Mouse (Mus musculus) liver, adult 2 months (tissue): ENCODE data around the gene Cntnap5a.

Experiments used
- CTCF ChIP-seq: fragments of 200-500 bp; IDR thresholded peaks from 2 replicates; pipeline ENCODE4 v1.5.1; 2011; ENCODE audit warnings: low read depth, low read length, control low read depth
- POLR2A ChIP-seq: fragments of 200-500 bp; IDR thresholded peaks from 2 replicates; pipeline ENCODE4 v1.6.1; 2011; ENCODE audit warnings: low read length, control low read depth; ENCODE audit not compliant: insufficient read depth; ENCODE audit errors: extremely low read depth

DNA sequence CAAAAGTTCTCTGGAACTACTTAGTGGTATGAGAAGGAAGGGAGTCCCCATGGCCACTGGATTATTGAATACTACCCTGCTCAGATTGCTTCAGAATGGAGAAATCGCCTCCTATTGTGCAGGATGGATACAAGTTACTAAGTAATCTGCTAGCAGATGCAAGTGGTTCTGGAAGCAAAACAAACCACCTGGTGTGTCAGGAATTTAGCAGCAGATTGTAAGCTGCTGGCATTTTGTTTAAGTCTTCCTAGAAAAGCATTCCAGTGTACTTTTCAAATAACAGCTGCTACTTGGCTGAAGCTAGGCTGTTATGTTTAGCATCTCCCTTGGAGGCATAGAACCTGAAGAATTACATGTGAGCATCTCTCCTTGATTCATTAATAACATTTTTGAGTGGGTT is 247.5 kb downstream of the Cntnap5a start:
- no peak for TF ChIP-seq CTCF
- no peak for TF ChIP-seq POLR2A
